Mouse (Mus musculus): ENCODE measurements around the gene Ctdspl2. TPM values are rescaled to one million over a fixed set of nuclear protein-coding genes. Genes with fewer than 3 reads are reported as not detected.
A peak's percentile ranks its signal among the peaks of the same experiment; 100 is the strongest.
"Not testable (repeated sequence)": the region's sequence is repeated elsewhere in the genome, so short reads cannot be mapped to it uniquely, and the experiment has no call there.

Ctdspl2 gene
- polyA plus RNA-seq, 1 experiment from 2014 or later, result 50.1 TPM

GRCm38 (mm10) chr2:121995738-121996137 lies 39.9 kb downstream of the Ctdspl2 start:
- no peak for DNase-seq (ENCODE audit: low spot score)

GRCm38 (mm10) chr2:122008832-122009231 lies 53.0 kb downstream of the Ctdspl2 start:
- DNase-seq (ENCODE audit: low spot score) (no peak), ATAC-seq (ENCODE audit: low FRiP score) (no peak)
- H3K4me3 ChIP-seq (ENCODE audit: low read depth, low read length), result no peak overlapping the region
- H3K27me3 ChIP-seq (ENCODE audit: control insufficient read depth, insufficient read depth, low read length), result no peaks in the 10 kb centered on the region
- H3K4me1 ChIP-seq (replicated peaks; ENCODE audit: control insufficient read depth, insufficient read depth, low read length), result no peaks in the 10 kb centered on the region
- 96% methylated on average over 3 of the region's 3 CpGs for WGBS
- H3K9me3 ChIP-seq (ENCODE audit: control insufficient read depth, low read length), result no peaks in the 10 kb centered on the region
- no peak overlapping the region for H3K9ac ChIP-seq (ENCODE audit: low read depth, low read length)
- H3K4me2 ChIP-seq (replicated peaks; ENCODE audit: low read depth, low read length), result no peak overlapping the region
- H3K36me3 ChIP-seq (ENCODE audit: control insufficient read depth, insufficient read depth, low read length), result no peaks in the 10 kb centered on the region; the same call in 1 of the 2 replicates
- H3K27ac ChIP-seq (ENCODE audit: low read depth, low read length), result no peak overlapping the region

More at GRCm38 (mm10) chr2:121995738-121996137, 39.9 kb downstream of the Ctdspl2 start:
- no peak for ATAC-seq (ENCODE audit: low FRiP score)
- Histone ChIP-seq H3K27me3 (ENCODE audit: control insufficient read depth, insufficient read depth, low read length) (no peaks in the 10 kb centered on the region), H3K9me3 (ENCODE audit: control insufficient read depth, low read length) (no peaks in the 10 kb centered on the region), H3K4me2 (replicated peaks; ENCODE audit: low read depth, low read length) (no peak overlapping the region), H3K27ac (ENCODE audit: low read depth, low read length) (no peak overlapping the region), H3K4me3 (ENCODE audit: low read depth, low read length) (no peak overlapping the region), H3K36me3 (ENCODE audit: control insufficient read depth, insufficient read depth, low read length) (no peaks in the 10 kb centered on the region), H3K4me1 (replicated peaks; ENCODE audit: control insufficient read depth, insufficient read depth, low read length) (no peaks in the 10 kb centered on the region), H3K9ac (ENCODE audit: low read depth, low read length) (no peak overlapping the region)
- 91% methylated on average over 1 of the region's 1 CpGs for WGBS

GRCm38 (mm10) chr2:122011441-122011840 lies 55.6 kb downstream of the Ctdspl2 start:
- ATAC-seq (ENCODE audit: low FRiP score), result no peak
- WGBS, result 93% methylated on average over 7 of the region's 7 CpGs

GRCm38 (mm10) chr2:122018705-122019104 lies 62.9 kb downstream of the Ctdspl2 start:
- WGBS, result 63% methylated on average over 1 of the region's 1 CpGs
- H3K27ac ChIP-seq (ENCODE audit: low read depth, low read length), result no peak overlapping the region
- no peaks in the 10 kb centered on the region for H3K9me3 ChIP-seq (ENCODE audit: control insufficient read depth, low read length)
- no peak overlapping the region for H3K4me2 ChIP-seq (replicated peaks; ENCODE audit: low read depth, low read length)
- H3K27me3 ChIP-seq (ENCODE audit: control insufficient read depth, insufficient read depth, low read length), result no peaks in the 10 kb centered on the region
- no peaks in the 10 kb centered on the region for H3K4me1 ChIP-seq (replicated peaks; ENCODE audit: control insufficient read depth, insufficient read depth, low read length)
- ATAC-seq (ENCODE audit: low FRiP score), result no peak
- H3K9ac ChIP-seq (ENCODE audit: low read depth, low read length), result no peak overlapping the region
- DNase-seq (ENCODE audit: low spot score), result no peak
- no peak overlapping the region for H3K4me3 ChIP-seq (ENCODE audit: low read depth, low read length)
- no peaks in the 10 kb centered on the region for H3K36me3 ChIP-seq (ENCODE audit: control insufficient read depth, insufficient read depth, low read length)

More at GRCm38 (mm10) chr2:122011441-122011840, 55.6 kb downstream of the Ctdspl2 start:
- no peak for DNase-seq (ENCODE audit: low spot score)
- no peaks in the 10 kb centered on the region for H3K4me1 ChIP-seq (replicated peaks; ENCODE audit: control insufficient read depth, insufficient read depth, low read length)
- H3K4me2 ChIP-seq (replicated peaks; ENCODE audit: low read depth, low read length), result no peak overlapping the region
- no peaks in the 10 kb centered on the region for H3K27me3 ChIP-seq (ENCODE audit: control insufficient read depth, insufficient read depth, low read length)
- no peak overlapping the region for H3K9ac ChIP-seq (ENCODE audit: low read depth, low read length)
- no peaks in the 10 kb centered on the region for H3K36me3 ChIP-seq (ENCODE audit: control insufficient read depth, insufficient read depth, low read length)
- no peak overlapping the region for H3K27ac ChIP-seq (ENCODE audit: low read depth, low read length)
- no peak overlapping the region for H3K4me3 ChIP-seq (ENCODE audit: low read depth, low read length)
- no peaks in the 10 kb centered on the region for H3K9me3 ChIP-seq (ENCODE audit: control insufficient read depth, low read length)

- WGBS, result 79% methylated on average over 2 of the region's 2 CpGs
- Histone ChIP-seq H3K4me1 (replicated peaks; ENCODE audit: control insufficient read depth, insufficient read depth, low read length) (no peaks in the 10 kb centered on the region), H3K9me3 (ENCODE audit: control insufficient read depth, low read length) (no peaks in the 10 kb centered on the region), H3K4me3 (ENCODE audit: low read depth, low read length) (no peak overlapping the region), H3K4me2 (replicated peaks; ENCODE audit: low read depth, low read length) (no peak overlapping the region), H3K27me3 (ENCODE audit: control insufficient read depth, insufficient read depth, low read length) (no peaks in the 10 kb centered on the region), H3K36me3 (ENCODE audit: control insufficient read depth, insufficient read depth, low read length) (no peaks in the 10 kb centered on the region), H3K9ac (ENCODE audit: low read depth, low read length) (no peak overlapping the region), H3K27ac (ENCODE audit: low read depth, low read length) (no peak overlapping the region)
- ATAC-seq (ENCODE audit: low FRiP score), result no peak
- no peak for DNase-seq (ENCODE audit: low spot score)
Observed at GRCm38 (mm10) chr2:122022284-122022683, 66.5 kb downstream of the Ctdspl2 start.

GRCm38 (mm10) chr2:122027091-122027490 lies 71.3 kb downstream of the Ctdspl2 start:
- H3K27ac ChIP-seq (ENCODE audit: low read depth, low read length); H3K4me2 ChIP-seq (replicated peaks; ENCODE audit: low read depth, low read length); ATAC-seq (ENCODE audit: low FRiP score); H3K4me3 ChIP-seq (ENCODE audit: low read depth, low read length); H3K4me1 ChIP-seq (replicated peaks; ENCODE audit: control insufficient read depth, insufficient read depth, low read length); H3K9me3 ChIP-seq (ENCODE audit: control insufficient read depth, low read length); H3K36me3 ChIP-seq (ENCODE audit: control insufficient read depth, insufficient read depth, low read length); H3K9ac ChIP-seq (ENCODE audit: low read depth, low read length); DNase-seq (ENCODE audit: low spot score); H3K27me3 ChIP-seq (ENCODE audit: control insufficient read depth, insufficient read depth, low read length): not testable (repeated sequence)
- WGBS, result 92% methylated on average over 10 of the region's 10 CpGs

GRCm38 (mm10) chr2:122027862-122028755 lies 72.3 kb downstream of the Ctdspl2 start, which contains the start of gene Eif3j1:
Eif3j1 (plus strand) TSS chr2:122028546.
- Histone ChIP-seq H3K9me3 (ENCODE audit: control insufficient read depth, low read length) (no peaks in the 10 kb centered on the region), H3K4me1 (replicated peaks; ENCODE audit: control insufficient read depth, insufficient read depth, low read length) (no peaks in the 10 kb centered on the region), H3K36me3 (ENCODE audit: control insufficient read depth, insufficient read depth, low read length) (no peaks in the 10 kb centered on the region), H3K27me3 (ENCODE audit: control insufficient read depth, insufficient read depth, low read length) (no peaks in the 10 kb centered on the region), H3K27ac (ENCODE audit: low read depth, low read length) (peak within 1 kb of the TSS; percentile 72), H3K4me2 (replicated peaks; ENCODE audit: low read depth, low read length) (peak within 1 kb of the TSS; percentile 70), H3K4me3 (ENCODE audit: low read depth, low read length) (peak within 1 kb of the TSS; percentile 94), H3K9ac (ENCODE audit: low read depth, low read length) (peak within 1 kb of the TSS; percentile 82)
- WGBS, result under 1% methylated on average over 46 of the region's 67 CpGs
- ATAC-seq (ENCODE audit: low FRiP score) (peak; percentile 100), DNase-seq (ENCODE audit: low spot score) (peak; percentile 93)

GRCm38 (mm10) chr2:122028756-122029700 lies 73.2 kb downstream of the Ctdspl2 start:
- DNase-seq (ENCODE audit: low spot score) (peak; percentile 59), ATAC-seq (ENCODE audit: low FRiP score) (peak; percentile 73)
- Histone ChIP-seq H3K27me3 (ENCODE audit: control insufficient read depth, insufficient read depth, low read length) (no peaks in the 10 kb centered on the region), H3K4me2 (replicated peaks; ENCODE audit: low read depth, low read length) (peak overlapping the region; percentile 70), H3K9me3 (ENCODE audit: control insufficient read depth, low read length) (no peaks in the 10 kb centered on the region), H3K36me3 (ENCODE audit: control insufficient read depth, insufficient read depth, low read length) (no peaks in the 10 kb centered on the region), H3K4me1 (replicated peaks; ENCODE audit: control insufficient read depth, insufficient read depth, low read length) (no peaks in the 10 kb centered on the region), H3K4me3 (ENCODE audit: low read depth, low read length) (peak overlapping the region; percentile 94), H3K27ac (ENCODE audit: low read depth, low read length) (peak overlapping the region; percentile 71), H3K9ac (ENCODE audit: low read depth, low read length) (peak overlapping the region; percentile 82)
- 1% methylated on average over 62 of the region's 71 CpGs for WGBS
